Mouse (Mus musculus) MEL (cell line): Measurements from ENCODE around the gene 0610030E20Rik.

Experiments used
- BHLHE40 ChIP-seq: IDR thresholded peaks from 2 replicates; pipeline ENCODE4 v1.6.1; 2012; ENCODE audit warnings: low read depth, mild to moderate bottlenecking, inconsistent platforms, low read length, improper control_type of control experiment, borderline replicate concordance
- CHD1 ChIP-seq: IDR thresholded peaks from 2 replicates; pipeline ENCODE4 v1.6.1; 2012; ENCODE audit warnings: low read depth, mild to moderate bottlenecking, inconsistent platforms, low read length, improper control_type of control experiment
- CTCF ChIP-seq, 3 experiments: IDR thresholded peaks in 2 of 3; conservative IDR thresholded peaks in 1 of 3; 2 replicates each; pipeline ENCODE4 v1.5.1; 2011 to 2012; ENCODE audit warnings: low read length in 3 of 3, low read depth in 2 of 3, mild to moderate bottlenecking in 2 of 3, improper control_type of control experiment in 1 of 3, inconsistent platforms in 1 of 3, mixed read lengths in 1 of 3, moderate library complexity in 1 of 3; ENCODE audit not compliant: control insufficient read depth in 1 of 3, insufficient read depth in 1 of 3, poor library complexity in 1 of 3, severe bottlenecking in 1 of 3
- E2F4 ChIP-seq: IDR thresholded peaks from 2 replicates; pipeline ENCODE4 v1.6.1; 2011; ENCODE audit warnings: low read depth, low read length, improper control_type of control experiment, borderline replicate concordance
- ELF1 ChIP-seq: IDR thresholded peaks from 2 replicates; pipeline ENCODE4 v1.6.1; 2014; ENCODE audit warnings: low read depth, mild to moderate bottlenecking, inconsistent platforms, low read length, improper control_type of control experiment, moderate library complexity
- EP300 ChIP-seq, 2 experiments: IDR thresholded peaks; 2 replicates each; pipeline ENCODE4 v1.6.1; 2011; ENCODE audit warnings: improper control_type of control experiment in 2 of 2, low read length in 2 of 2, low read depth in 1 of 2, mild to moderate bottlenecking in 1 of 2
- GABPA ChIP-seq: IDR thresholded peaks from 2 replicates; pipeline ENCODE4 v1.6.1; 2012; ENCODE audit warnings: low read depth, mild to moderate bottlenecking, inconsistent platforms, low read length, improper control_type of control experiment, moderate library complexity
- GATA1 ChIP-seq: IDR thresholded peaks from 2 replicates; pipeline ENCODE4 v1.6.1; 2011; ENCODE audit warnings: low read depth, low read length, improper control_type of control experiment
- MXI1 ChIP-seq: IDR thresholded peaks from 2 replicates; pipeline ENCODE4 v1.6.1; 2011; ENCODE audit warnings: mild to moderate bottlenecking, low read depth, low read length, improper control_type of control experiment
- MYC ChIP-seq: IDR thresholded peaks from 2 replicates; pipeline ENCODE4 v1.6.1; 2011; ENCODE audit warnings: low read depth, mild to moderate bottlenecking, low read length, improper control_type of control experiment, moderate library complexity
- POLR2A ChIP-seq, 2 experiments: IDR thresholded peaks; 2 replicates each; pipeline ENCODE4 v1.6.1; 2011 to 2012; ENCODE audit warnings: low read length in 2 of 2, mild to moderate bottlenecking in 2 of 2, control low read depth in 1 of 2, improper control_type of control experiment in 1 of 2, low read depth in 1 of 2, moderate library complexity in 1 of 2; ENCODE audit not compliant: control insufficient read depth in 1 of 2, insufficient read depth in 1 of 2, poor library complexity in 1 of 2
- TCF12 ChIP-seq: IDR thresholded peaks from 2 replicates; pipeline ENCODE4 v1.6.1; 2014; ENCODE audit warnings: low read depth, mild to moderate bottlenecking, inconsistent platforms, low read length, improper control_type of control experiment, moderate library complexity
- ZNF384 ChIP-seq: IDR thresholded peaks from 2 replicates; pipeline ENCODE4 v1.6.1; 2012; ENCODE audit warnings: low read depth, mild to moderate bottlenecking, inconsistent platforms, low read length, improper control_type of control experiment

- TF ChIP-seq MYC (no peak), EP300 (IDR thresholded peaks at IDR 0.05; ENCODE audit: low read depth in 1 of 2, low read length in 2 of 2) (no peak), CTCF (IDR thresholded peaks at IDR 0.05 in 2 of 3, conservative IDR thresholded peaks at IDR 0.05 in 1 of 3; ENCODE audit: control insufficient read depth in 1 of 3, insufficient read depth in 1 of 3, low read depth in 2 of 3, low read length in 3 of 3, poor library complexity in 1 of 3, severe bottlenecking in 1 of 3) (no peak), BHLHE40 (no peak), E2F4 (no peak), ELF1 (no peak), GABPA (no peak), POLR2A (IDR thresholded peaks at IDR 0.05; ENCODE audit: control insufficient read depth in 1 of 2, insufficient read depth in 1 of 2, low read depth in 1 of 2, low read length in 2 of 2, poor library complexity in 1 of 2) (no peak), GATA1 (no peak), ZNF384 (no peak), MXI1 (no peak), CHD1 (no peak), TCF12 (no peak)
Observed at GRCm38 (mm10) chr6:72371147-72371546, 24.0 kb downstream of the 0610030E20Rik start.
